Mouse (Mus musculus) neural tube, embryonic 10.5 days (tissue): ENCODE data around the gene Mettl7b.
A peak's percentile ranks its signal among the peaks of the same experiment; 100 is the strongest.
"Not testable (repeated sequence)": the region's sequence is repeated elsewhere in the genome, so short reads cannot be mapped to it uniquely, and the experiment has no call there.

ENCODE experiments used
- DNase-seq: peaks from one replicate; pipeline ENCODE4 v3.0.0-alpha.2; 2017; ENCODE audit warnings: low spot score; ENCODE audit errors: extremely low spot score

Mettl7b gene

DNA sequence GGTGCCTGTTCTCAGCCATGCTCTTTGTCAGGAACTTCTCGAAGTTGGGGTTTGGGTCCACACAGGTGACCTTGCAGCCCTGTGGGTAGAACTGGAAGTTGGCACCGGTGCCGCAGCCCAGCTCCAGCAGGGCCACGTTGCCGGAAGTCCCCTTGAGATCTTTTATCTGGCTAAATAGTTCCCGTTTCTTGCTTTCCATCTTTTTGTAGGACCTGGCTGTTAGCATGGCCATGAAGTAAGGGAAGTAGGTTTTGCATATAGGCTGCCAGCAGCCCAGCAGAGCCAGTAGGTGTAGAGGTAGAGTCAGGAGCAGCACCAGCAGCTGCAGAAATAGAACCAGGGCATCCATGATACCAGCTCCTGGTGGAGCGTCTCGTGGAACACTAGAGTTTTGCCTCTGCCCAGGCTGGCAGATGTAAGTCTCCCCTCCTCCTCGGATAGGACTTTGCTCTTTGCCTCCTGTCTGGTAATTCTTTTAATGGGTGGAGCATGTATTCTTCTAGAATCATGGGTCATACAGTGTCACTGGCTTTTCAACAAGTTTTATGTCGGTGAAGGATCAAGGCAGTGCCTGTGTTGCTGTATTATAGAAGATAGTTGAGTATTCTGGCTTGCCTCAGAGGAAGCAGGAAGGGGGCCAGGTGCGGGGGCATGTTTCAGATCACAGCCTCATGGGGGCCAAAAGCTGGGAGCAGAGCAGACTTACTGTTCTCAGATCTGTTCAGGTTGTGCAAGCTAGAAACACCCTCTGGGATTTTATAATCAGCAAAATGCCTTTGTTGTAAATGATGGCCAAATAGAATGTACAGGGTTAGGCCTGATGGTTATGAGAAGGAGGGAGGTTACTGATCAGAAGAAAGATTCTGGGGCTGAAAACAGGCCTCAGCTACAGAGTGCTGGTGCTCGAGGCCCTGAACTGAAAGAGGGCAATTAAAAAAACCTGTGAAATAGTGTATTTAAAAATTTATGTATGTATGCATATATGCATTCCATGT, at the start of gene Mettl7b:
Gene Mettl7b, minus strand, starts transcription at position 399 of the 995 bp plus-strand sequence.
- DNase-seq: no peak

DNA sequence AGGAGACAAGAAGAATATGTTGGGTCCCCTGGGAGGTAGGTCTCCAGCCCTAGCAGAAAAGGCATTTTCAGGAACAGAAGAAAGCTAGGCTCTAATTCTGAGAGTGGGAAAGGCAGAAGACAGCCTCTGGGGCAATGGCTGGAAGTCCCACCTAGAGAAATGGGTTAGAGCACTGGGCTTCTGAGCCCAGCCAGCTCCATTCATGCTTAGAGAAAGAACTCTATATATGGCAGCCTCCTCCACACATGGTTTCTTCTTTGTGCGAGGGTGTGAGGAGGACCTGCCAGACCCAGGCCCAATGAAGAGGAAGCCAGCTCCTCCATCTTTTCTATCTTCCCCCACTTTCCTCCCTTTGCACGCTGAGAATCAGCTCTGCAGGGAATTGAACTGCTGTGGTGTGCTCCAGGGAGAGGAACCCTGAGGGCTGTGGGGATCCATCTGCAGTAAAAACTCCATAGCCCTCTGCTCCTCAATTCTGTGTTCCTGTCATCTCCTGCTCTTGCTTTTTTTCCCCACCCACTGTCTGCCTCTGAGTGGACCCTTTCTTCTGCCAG, 49.6 kb upstream of the Mettl7b start, which contains the start of gene Olfr763:
Gene Olfr763, plus strand, starts transcription at position 504 of the 554 bp plus-strand sequence.
- DNase-seq: no peak

DNA sequence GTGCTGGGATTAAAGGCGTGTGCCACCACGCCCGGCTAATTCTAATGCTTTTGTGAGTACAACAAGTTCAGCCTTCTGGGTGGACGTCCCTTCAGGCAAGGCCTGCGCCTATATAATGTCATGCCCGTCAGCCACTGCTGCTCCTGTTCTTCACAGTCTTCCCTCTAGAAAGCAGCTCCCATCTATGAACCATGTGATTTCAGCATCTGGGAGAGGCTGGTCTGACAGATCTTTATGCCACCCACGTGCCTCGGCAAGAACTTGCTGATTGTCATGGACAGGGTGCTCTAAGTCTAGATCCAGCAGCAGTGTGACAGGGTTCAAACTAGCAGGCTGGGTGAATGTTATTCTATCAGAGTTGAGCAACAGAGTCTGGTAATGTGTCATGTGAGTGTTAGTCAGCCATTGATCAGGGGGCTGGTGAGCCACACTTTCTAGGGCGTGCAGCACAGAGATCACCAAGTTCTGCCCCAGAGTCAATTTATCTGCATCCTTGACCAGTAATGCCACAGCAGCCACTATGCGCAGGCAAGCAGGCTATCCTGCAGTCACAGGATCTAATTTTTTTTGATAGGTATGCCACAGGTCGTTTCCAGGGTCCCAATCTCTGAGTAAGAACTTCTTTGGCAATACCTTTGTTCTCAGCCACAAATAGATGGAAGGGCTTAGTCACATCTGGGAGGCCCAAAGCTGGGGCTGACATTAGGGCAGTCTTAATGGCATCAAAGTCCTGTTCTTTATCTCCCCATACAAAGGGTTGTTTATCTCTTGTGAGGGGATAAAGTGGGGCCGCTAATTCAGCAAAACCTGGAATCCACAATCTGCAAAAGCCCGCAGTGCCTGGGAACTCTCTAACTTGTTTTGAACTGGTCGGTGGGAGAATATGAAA, 43.5 kb upstream of the Mettl7b start:
- DNase-seq: no peak

DNA sequence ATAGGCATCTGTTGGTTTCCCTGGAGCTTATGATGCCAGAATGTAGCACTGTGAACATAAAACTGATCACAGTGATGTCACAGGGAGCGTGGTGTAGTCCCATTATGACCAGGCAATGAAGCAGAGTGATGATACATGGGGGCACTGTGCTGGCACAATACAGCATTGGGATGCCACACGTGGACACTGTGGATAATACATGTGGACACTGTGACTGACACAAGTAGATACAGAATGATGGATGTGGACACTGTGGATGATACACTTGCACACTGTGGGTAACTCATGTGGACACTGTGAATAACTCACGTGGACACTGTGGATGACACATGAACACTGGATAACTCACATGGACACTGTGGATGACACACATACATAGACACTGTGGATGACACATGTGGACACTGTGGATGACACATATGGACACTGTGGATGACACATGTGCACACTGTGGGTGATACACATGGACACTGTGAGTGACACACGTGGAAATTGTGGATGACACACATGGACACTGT, 35.8 kb upstream of the Mettl7b start:
- no peak for DNase-seq

DNA sequence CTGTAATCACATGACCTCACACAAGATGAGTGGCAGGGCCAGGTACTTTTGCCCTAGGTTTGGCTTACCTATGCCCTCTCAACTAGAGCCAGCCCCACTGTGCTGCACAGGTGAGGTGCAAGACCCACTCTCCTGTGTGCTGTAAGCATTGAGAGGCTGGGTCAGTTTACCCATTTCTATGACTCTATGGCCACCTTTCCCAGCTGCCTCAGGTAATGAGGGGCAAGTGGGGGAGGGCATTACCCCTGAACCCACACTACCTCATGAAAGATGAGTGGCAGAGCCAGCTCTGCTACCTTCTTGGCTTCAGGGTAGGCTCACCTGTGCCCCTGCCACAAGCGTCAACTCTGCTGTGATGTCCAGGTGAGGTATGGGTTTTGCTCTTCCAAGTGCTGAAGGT, 35.0 kb upstream of the Mettl7b start:
- no peak for DNase-seq

DNA sequence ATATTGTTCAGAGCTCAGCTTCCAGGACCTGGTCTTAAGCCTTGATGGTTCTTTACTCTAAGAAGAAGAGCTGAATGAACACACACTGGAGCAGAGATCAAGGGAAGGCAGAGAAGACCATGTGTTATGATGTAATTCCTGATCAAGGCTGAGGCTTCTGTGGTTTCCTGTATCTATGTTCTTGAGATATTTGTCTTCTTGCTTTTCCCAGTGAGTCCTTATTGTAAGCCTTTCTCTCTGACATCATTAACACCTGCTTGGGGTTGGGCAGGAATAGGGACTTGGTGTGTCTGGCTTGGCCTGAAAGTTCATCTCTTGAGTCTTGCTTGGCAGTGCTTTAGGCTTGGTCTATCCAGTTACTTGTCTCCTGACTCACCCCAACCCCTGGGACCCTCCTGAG, 30.2 kb upstream of the Mettl7b start:
- DNase-seq: no peak

DNA sequence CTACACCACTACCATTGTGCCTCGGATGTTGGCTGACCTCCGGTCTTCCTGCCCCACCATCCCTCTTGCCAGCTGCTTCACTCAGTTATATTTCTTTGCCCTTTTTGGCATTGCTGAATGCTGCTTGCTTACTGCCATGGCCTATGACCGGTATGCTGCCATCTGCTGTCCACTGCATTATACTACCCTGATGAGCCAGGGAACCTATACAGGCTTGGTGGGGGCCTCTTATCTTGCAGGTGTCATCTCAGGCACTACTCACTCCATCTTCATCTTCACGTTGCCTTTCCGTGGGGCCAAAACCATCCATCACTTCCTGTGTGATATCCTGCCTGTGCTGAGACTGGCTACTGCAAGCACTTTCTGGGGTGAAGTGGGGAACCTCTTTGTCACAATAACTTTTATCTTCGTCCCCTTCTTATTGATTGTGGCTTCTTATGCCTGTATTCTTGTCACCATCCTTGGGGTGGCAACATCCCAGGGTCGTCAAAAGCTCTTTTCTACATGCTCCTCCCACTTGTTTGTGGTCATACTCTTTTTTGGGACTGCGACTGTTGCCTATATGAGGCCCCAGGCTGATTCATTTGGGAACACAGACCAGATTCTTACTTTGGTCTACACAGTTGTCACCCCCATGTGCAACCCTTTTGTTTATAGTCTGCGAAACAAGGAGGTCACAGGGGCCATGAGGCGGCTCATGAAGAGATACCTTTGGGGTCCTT, 29.5 kb upstream of the Mettl7b start:
- DNase-seq: not testable (repeated sequence)

DNA sequence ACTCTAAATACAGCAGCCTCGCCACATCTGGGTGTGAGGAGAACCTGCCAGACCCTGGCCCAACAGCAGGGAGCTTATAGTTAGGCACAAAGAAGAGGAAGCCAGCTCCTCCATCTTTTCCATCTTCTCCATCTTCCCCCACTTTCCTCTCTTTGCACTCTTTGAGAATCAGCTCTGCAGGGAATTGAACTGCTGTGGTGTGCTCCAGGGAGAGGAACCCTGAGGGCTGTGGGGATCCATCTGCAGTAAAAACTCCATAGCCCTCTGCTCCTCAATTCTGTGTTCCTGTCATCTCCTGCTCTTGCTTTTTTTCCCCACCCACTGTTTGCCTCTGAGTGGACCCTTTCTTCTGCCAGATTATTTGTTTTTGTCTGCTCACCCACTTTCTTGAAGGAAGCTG, 28.3 kb upstream of the Mettl7b start, which contains the start of gene Olfr9:
Gene Olfr9, plus strand, starts transcription at position 301 of the 400 bp plus-strand sequence.
- DNase-seq: not testable (repeated sequence)

DNA sequence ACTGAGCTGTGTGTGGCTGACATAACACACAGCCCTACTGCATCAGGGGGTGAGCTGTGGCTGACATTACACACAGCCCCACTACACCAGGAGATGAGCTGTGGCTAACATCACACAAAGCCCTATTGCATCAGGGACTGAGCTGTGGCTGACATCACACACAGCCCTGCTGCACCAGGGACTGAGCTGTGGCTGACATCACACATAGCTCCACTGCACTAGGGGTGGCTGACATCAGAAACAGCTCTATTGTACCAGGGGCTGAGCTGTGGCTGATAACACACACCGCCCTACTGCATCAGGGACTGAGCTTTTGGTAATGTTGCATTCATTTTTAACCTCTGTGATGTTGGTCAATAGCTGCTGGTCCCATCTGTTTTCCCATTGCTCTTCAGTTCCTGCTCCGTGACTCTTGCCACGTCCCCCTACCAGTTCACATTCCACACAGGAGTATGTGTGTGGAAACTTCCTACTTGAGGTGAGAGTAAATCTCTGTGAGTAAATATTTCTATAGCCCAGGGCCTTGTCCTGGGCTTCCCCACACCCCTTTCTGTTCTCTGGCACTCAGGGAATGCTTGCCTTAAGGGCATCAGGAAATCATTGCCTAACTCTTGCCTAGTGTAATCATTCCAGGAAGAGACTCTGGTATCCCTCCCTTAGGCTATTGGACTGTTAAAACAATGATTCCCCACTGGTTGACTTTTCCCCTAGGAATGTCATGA, 20.0 kb upstream of the Mettl7b start:
- no peak for DNase-seq

DNA sequence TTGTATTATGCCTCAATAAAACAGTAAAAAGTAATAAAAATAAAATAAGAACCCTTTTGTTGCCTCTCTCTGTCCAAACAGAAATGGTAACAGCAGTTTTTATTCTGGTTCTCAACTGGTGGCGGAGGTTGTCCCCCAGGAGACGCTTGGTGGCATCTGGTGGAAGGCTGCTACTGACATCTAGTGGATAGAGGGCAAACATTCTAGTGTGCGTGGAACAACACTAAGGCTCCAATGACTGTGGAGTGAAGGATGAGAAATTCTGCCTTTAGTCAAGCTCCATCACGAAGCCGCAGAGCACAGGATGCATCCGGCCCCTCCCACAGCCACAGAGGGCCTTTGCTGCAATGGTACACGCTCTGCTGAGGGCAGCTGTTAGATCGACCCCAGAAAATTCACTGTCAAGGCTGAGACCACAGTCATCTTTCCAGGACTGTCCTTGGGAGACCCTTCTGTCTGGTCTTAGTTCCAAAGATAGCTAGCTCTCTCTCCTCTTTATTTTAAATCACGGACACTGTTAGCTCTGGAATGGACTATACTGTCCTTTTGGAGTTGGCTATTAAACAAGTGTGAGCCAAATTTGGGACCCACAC, 16.8 kb upstream of the Mettl7b start:
- peak; percentile 27 for DNase-seq

DNA sequence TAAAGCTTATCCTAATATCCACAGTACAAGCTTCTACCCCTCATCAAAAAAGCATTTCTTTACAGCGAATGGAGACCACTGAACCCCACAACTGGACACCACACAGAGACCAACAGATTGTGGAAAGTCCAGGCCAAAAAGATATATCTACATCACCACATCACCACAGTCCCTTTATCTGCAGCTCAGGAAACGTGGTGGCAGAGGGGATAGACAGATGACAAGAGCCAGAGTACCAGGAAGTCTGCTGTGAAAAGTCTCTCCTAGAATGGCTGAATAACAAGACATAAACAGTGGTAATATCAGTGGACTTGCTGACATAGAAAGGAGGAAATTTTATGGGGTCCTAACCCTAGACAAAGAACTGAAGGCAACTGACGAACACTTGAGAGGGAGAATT, 15.6 kb upstream of the Mettl7b start:
- no peak for DNase-seq

DNA sequence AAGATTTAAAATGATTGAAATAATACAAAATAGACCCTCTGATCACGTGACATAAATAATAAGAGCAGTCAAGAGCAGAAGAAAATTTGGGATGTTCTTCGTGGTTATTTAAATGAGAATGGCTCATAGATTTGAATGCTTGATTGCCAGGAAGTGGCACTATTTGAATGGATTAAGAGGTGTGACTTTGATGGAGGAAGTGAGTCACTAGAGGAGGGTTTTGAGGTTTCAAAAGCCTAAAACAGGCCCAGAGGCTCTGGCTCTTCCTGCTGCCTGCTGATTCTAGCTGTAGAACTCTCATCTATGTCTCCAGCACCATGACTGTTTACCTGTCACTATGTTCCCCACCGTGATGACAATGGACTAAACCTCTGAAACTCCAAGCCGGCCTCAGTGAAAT, 12.1 kb upstream of the Mettl7b start:
- DNase-seq: no peak

DNA sequence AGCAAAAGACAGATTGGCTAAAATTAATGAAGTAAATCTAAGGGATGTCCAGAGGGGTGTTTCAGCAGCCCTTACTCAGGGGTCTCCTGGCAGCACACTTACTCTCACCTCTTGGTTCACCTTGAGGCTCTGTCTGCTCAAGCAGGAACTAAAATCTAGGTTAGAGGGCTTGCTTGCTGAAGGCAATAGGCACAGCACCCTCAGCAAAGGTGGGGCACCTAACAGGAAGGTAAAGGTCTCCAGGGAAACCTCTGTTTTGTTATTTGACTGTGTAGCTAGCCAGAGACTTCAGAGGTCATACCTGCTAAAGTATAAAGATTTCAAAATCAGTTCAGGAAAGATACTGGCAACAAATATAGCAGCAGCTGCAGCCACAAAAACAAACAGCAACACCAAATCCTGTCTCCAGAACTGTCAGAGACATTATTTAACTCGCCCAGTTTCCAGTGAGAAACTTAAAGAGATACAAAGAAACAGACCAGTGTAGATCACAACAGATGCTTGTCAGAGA, 10.0 kb upstream of the Mettl7b start:
- no peak for DNase-seq

DNA sequence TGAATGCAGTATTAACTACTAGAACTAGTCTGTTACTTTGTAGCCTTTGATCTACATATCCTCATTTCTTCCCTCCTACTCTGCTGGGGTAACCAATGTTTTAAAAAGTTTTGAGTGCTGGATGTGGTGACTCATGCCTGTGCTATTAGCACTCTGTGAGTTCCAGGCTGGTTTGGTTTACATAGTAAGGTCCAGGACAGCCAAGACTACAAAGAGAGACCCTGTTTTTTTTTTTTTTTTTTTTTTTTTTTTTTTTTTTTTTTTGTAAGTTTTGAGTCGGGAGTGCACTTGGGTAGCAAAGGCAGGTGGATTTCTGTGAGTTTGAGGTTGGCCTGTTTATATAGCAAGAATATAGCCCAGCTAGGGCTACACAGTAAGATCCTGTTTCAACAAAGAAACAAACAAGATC, 7.6 kb upstream of the Mettl7b start:
- DNase-seq: no peak

DNA sequence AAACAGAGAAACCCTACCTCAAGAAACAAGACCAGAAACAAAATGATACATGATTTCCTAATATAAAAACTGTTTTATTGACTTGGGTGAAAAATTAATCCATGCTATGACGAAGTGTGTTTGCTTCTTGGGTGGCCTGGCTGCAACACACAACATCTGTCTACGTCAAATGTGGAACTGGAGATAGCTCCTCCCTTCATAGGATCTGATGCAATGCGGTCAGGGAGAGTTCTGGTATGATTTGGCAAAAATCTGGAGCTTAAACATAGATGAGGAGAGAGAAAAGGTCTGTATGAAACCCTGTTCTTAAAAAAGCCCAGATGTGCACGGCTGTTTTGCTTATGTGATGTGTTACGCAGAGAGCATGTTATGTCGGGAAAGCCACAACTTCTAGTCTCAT, 5.1 kb upstream of the Mettl7b start:
- DNase-seq: no peak

DNA sequence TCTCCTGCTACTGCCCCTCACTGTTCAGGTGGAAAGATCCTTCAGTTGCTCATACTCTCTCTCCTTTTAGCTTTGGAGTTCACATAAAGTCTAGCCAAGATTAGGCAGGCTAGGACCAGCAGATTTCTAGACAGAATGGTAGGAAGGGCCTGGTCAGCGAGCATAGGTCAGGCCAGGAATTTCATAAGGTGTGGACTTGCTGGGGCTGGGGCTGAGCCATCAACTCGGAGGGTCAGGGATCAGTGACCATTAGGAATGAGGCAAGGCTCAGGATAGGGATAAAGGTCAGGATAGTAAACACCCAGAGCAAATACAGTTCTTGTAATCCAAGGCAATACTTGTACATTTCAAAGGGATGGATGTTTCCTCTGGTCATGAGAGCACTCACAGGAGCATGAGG, 4.2 kb upstream of the Mettl7b start:
- no peak for DNase-seq

DNA sequence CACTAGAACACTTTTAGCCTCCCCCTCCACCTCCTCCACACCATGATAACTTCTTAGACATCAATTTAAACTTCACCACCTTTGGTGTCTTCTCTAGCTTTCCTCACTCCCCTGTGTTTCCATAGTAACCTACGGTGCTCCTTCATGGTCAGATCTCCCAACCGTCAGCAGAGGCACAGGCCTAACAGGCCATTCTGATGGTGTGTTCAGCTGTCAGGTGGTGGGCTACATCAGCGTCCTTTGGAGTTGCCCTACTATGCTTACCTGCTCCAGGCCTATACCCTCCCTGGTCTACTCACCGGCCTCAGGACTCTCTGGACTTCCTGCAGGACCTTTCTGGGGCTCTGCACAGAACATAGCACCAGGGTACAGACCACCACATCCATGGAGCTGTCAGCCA, 646 bp downstream of the Mettl7b start:
- DNase-seq: no peak

DNA sequence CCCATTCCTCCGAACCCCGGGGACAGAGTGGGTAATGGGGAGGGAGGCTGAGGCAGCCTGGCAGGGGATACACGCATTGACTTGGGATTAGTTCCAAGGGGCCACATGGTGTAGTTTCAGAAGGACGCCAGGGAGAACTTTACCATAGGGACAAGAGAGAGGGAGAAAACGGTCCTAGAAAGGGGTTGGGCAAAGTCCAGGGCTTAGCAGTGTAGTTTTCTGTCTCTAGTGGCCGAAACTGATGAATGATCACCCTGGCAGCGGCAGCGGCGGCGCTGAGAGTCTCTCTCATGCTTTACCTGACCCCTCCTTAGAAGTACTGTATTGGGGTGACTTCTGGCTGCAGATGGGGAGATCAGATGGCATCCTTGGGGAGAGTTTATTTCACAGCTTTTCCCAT, 2.4 kb downstream of the Mettl7b start:
- no peak for DNase-seq

DNA sequence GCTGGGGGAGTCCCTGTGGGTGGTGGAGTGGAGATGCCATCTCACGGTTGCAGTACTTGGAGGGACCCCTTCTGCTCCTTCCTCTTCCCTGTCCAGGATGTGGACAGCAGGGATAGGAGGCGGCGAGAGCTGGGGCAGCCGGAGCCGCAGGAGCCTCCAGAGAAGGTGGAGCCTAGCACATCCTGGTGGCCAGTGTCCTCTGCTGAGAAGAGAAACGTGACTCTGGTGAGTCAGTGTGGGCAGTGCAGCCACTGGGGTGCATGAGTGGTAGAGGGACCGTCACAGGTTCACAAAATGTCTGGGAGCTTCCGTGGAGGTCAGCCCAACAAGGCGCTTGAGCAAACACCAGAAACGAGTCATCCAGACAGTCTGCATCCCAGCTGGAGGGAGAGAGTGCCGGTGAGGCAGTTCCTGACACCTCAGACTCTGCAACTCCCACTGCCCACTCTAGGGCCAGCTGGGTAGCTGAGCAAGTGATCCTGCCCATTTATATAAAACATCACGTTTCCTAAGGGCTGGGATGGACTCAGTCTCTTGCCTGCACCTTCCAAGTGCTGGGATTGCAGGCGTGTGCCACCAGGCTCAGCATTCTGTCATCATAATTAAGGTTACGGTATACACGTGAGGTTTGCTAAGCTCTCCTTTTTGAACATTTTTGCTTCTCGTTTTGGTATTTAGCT, 10.4 kb downstream of the Mettl7b start:
- no peak for DNase-seq
